Mouse (Mus musculus) liver, adult 2 months (tissue): Measurements from ENCODE around the gene Gm20219. TPM values are rescaled to one million over a fixed set of nuclear protein-coding genes. Genes with fewer than 3 reads are reported as not detected.

ENCODE experiments used
- DNase-seq: peaks from one replicate; pipeline ENCODE4 v3.0.0-alpha.2; 2011; ENCODE audit warnings: low read depth, low spot score; ENCODE audit errors: extremely low read depth
- H3K27ac ChIP-seq: fragments of 200-500 bp; replicated peaks from 2 replicates; pipeline ENCODE4 v1.5.1; 2012; ENCODE audit warnings: low read depth, mild to moderate bottlenecking, control low read depth, inconsistent platforms, low read length; ENCODE audit not compliant: insufficient read depth
- H3K27me3 ChIP-seq: fragments of 200-500 bp; 2 replicates; pipeline ENCODE4 v1.6.1; 2012; ENCODE audit warnings: mild to moderate bottlenecking, moderate library complexity, low read length, inconsistent platforms; ENCODE audit not compliant: control insufficient read depth, insufficient read depth
- H3K36me3 ChIP-seq: fragments of 200-500 bp; 2 replicates; pipeline ENCODE4 v1.6.1; 2012; ENCODE audit warnings: low read length, inconsistent platforms; ENCODE audit not compliant: control insufficient read depth, insufficient read depth
- H3K4me1 ChIP-seq: fragments of 200-500 bp; 2 replicates; pipeline ENCODE4 v1.6.1; 2011; ENCODE audit warnings: low read length; ENCODE audit not compliant: control insufficient read depth, insufficient read depth
- H3K4me3 ChIP-seq: fragments of 200-500 bp; 2 replicates; pipeline ENCODE4 v1.5.1; 2011; ENCODE audit warnings: low read depth, mild to moderate bottlenecking, control low read depth, low read length, moderate library complexity; ENCODE audit not compliant: insufficient read depth
- H3K79me2 ChIP-seq: fragments of 200-500 bp; 2 replicates; pipeline ENCODE4 v1.6.1; 2012; ENCODE audit warnings: inconsistent platforms, mild to moderate bottlenecking, low read length, moderate library complexity; ENCODE audit not compliant: control insufficient read depth, insufficient read depth
- H3K9ac ChIP-seq: fragments of 200-500 bp; 2 replicates; pipeline ENCODE4 v1.6.1; 2012; ENCODE audit warnings: low read depth, mild to moderate bottlenecking, control low read depth, inconsistent platforms, low read length
- CTCF ChIP-seq: fragments of 200-500 bp; IDR thresholded peaks from 2 replicates; pipeline ENCODE4 v1.5.1; 2011; ENCODE audit warnings: low read depth, low read length, control low read depth
- POLR2A ChIP-seq: fragments of 200-500 bp; IDR thresholded peaks from 2 replicates; pipeline ENCODE4 v1.6.1; 2011; ENCODE audit warnings: low read length, control low read depth; ENCODE audit not compliant: insufficient read depth; ENCODE audit errors: extremely low read depth
- WGBS: fragments of 180-500 bp; shearing (Covaris S2); methylation state at CpG from one replicate; pipeline ENCODE4 v1.1.7; 2018; 5-methylcytosine and 5-hydroxymethylcytosine counted together
- polyA plus RNA-seq: library from polyadenylated mRNA; depleted of rRNA; stranded (reverse); fragments of >200 nt; gene quantifications from 2 replicates; pipeline ENCODE4 v1.2.3, GENCODE M21; 2012
- total RNA-seq: library from RNA; depleted of rRNA; stranded (reverse); fragments of >200 nt; gene quantifications from 2 replicates; pipeline ENCODE4 v1.2.3, GENCODE M21; 2014

The Gm20219 gene
- total and polyA plus RNA-seq, 2 experiments, result 0.31 TPM; not detected in 1

DNA sequence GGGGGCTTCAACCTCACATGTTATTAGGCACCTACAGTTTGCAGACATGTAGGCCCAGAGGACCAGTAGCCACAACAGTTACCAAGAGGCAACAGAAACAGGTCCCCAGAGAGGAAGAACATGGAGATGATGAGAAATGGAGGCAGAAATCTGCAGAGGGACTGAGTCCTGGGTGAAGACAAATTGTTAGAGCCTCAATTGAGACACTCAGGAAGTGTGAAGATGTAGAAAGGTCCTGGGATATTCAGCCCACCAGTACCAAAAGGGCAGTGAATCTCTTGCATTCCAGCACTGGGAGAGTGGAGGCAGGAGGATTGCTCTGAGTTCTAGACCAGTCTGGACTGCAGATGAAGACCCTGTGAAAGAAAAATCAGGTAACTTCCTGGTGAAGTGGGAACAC lies 39.9 kb downstream of the Gm20219 start:
- no peak overlapping the region for H3K27ac ChIP-seq
- peaks cover 23% of the 10 kb centered on the region for H3K27me3 ChIP-seq
- no peak for DNase-seq
- H3K79me2 ChIP-seq, result no peaks in the 10 kb centered on the region
- TF ChIP-seq CTCF (no peak), POLR2A (no peak)
- peaks cover 2% of the 10 kb centered on the region; the same call in 1 of the 2 replicates for H3K4me1 ChIP-seq
- no peak overlapping the region for H3K4me3 ChIP-seq
- no peak overlapping the region for H3K9ac ChIP-seq
- H3K36me3 ChIP-seq, result no peaks in the 10 kb centered on the region

DNA sequence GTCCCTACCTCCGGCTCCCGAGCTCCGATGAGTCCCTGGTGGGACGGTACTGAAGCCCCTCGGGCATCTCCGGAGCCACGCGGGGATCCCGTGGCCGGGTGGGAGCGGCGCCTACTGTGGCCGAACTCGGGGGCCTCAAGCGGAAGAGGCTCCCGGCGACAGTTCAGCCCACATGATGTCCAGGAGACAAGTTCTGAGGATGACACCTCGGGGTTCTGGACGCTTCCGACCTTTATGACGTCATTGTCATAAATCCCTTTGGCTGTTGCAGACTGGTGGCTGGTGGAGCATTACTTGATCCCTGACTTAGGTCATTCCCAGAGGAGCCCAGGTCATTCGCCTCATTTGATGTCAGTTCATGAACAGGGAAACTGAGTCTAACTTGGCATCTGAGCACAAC lies 41.9 kb downstream of the Gm20219 start, which contains the start of gene Znrf4:
TSS of gene Znrf4 (minus strand) at position 122 of the 400 bp plus-strand sequence.
- TF ChIP-seq POLR2A (no peak), CTCF (no peak)
- no peak within 1 kb of the TSS for H3K4me3 ChIP-seq
- no peak within 1 kb of the TSS for H3K9ac ChIP-seq
- no peaks in the 10 kb centered on the region for H3K79me2 ChIP-seq
- peaks cover 23% of the 10 kb centered on the region for H3K27me3 ChIP-seq
- WGBS, result 62% methylated on average over 22 of the region's 22 CpGs
- H3K27ac ChIP-seq, result no peak within 1 kb of the TSS
- peaks cover 4% of the 10 kb centered on the region; the same call in 1 of the 2 replicates for H3K4me1 ChIP-seq
- DNase-seq, result no peak
- no peaks in the 10 kb centered on the region for H3K36me3 ChIP-seq

GRCm38 (mm10) chr17:56511707-56512090 lies 42.5 kb downstream of the Gm20219 start:
- no peak overlapping the region for H3K9ac ChIP-seq
- no peaks in the 10 kb centered on the region for H3K79me2 ChIP-seq
- 23% methylated on average over 29 of the region's 29 CpGs for WGBS
- no peak for DNase-seq
- peaks cover 23% of the 10 kb centered on the region for H3K27me3 ChIP-seq
- H3K4me3 ChIP-seq, result no peak overlapping the region
- no peak overlapping the region for H3K27ac ChIP-seq
- peaks cover 5% of the 10 kb centered on the region for H3K4me1 ChIP-seq
- no peaks in the 10 kb centered on the region for H3K36me3 ChIP-seq
- TF ChIP-seq CTCF (no peak), POLR2A (no peak)

GRCm38 (mm10) chr17:56510970-56511706 lies 43.0 kb downstream of the Gm20219 start:
- Histone ChIP-seq H3K9ac (no peak overlapping the region), H3K27ac (no peak overlapping the region), H3K79me2 (no peaks in the 10 kb centered on the region), H3K27me3 (peaks cover 23% of the 10 kb centered on the region), H3K4me1 (peaks cover 5% of the 10 kb centered on the region), H3K4me3 (no peak overlapping the region), H3K36me3 (no peaks in the 10 kb centered on the region)
- TF ChIP-seq POLR2A (no peak), CTCF (no peak)
- DNase-seq, result no peak
- 7% methylated on average over 60 of the region's 60 CpGs for WGBS

DNA sequence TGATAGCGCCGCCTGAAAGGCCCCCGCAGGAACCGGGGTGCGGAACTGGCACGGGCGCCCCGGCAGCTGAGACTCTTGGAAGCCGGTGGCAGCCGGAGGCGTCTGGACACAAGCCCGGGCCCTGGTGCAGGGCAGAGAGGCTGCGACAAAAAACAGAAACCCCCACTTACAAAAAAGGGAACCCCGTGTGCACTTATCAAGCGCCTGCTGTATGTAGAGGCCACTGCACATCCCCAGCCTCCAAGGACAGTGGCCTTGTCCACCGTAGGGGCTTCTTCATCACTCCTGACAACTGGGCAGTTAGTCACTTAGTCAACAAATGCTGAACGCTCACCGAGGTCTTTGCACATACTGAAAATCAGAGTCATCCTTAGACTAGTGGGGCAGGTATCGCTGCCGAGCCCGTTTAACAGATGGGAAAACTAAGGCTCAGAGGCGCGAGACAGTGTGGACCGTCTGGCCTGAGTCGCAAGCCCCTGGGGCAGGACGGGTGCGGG lies 43.7 kb downstream of the Gm20219 start:
- TF ChIP-seq CTCF, result no peak
- TF ChIP-seq POLR2A, result no peak
- 23% methylated on average over 27 of the region's 27 CpGs for WGBS
- peaks cover 23% of the 10 kb centered on the region for H3K27me3 ChIP-seq

More for the DNA sequence above, 43.7 kb downstream of the Gm20219 start:
- Histone ChIP-seq H3K4me1 (peaks cover 3% of the 10 kb centered on the region), H3K9ac (peak overlapping the region; percentile 30; the same call in 1 of the 2 replicates), H3K27ac (no peak overlapping the region), H3K79me2 (no peaks in the 10 kb centered on the region), H3K36me3 (no peaks in the 10 kb centered on the region), H3K4me3 (no peak overlapping the region)
- no peak for DNase-seq
